Mouse (Mus musculus) C2C12 (cell line): Measurements from ENCODE around the gene Evi5l. TPM values are rescaled to one million over a fixed set of nuclear protein-coding genes. Genes with fewer than 3 reads are reported as not detected.
A peak's percentile ranks its signal among the peaks of the same experiment; 100 is the strongest.

Source experiments
- H3K27me3 ChIP-seq: one replicate; pipeline ENCODE4 v1.6.1; 2011; ENCODE audit not compliant: control insufficient read depth, insufficient read depth, insufficient read length
- H3K36me3 ChIP-seq: one replicate; pipeline ENCODE4 v1.6.1; 2011; ENCODE audit not compliant: control insufficient read depth, insufficient read depth
- H3K4me3 ChIP-seq: one replicate; pipeline ENCODE4 v1.5.1; 2011; ENCODE audit warnings: mild to moderate bottlenecking, control low read depth; ENCODE audit not compliant: poor library complexity, insufficient read depth, severe bottlenecking
- H3K79me2 ChIP-seq: one replicate; pipeline ENCODE4 v1.6.1; 2011; ENCODE audit not compliant: control insufficient read depth, insufficient read depth
- H3K79me3 ChIP-seq: one replicate; pipeline ENCODE4 v1.6.1; 2011; ENCODE audit warnings: low read depth, control low read depth
- H3ac ChIP-seq: one replicate; pipeline ENCODE3; 2011; ENCODE audit warnings: low read depth; ENCODE audit not compliant: control insufficient read depth, insufficient read length
- CEBPB ChIP-seq: IDR thresholded peaks from one replicate; pipeline ENCODE4 v1.6.1; 2011; ENCODE audit warnings: low read depth, mild to moderate bottlenecking, control low read depth, moderate library complexity
- CTCF ChIP-seq: IDR thresholded peaks from one replicate; pipeline ENCODE4 v1.5.1; 2011; ENCODE audit not compliant: control insufficient read depth, insufficient read depth, insufficient read length
- FOSL1 ChIP-seq: IDR thresholded peaks from one replicate; pipeline ENCODE4 v1.8.0; 2011; ENCODE audit warnings: mild to moderate bottlenecking, low read length; ENCODE audit not compliant: poor library complexity, insufficient read depth, severe bottlenecking
- MAX ChIP-seq: IDR thresholded peaks from one replicate; pipeline ENCODE4 v1.6.1; 2011; ENCODE audit warnings: mild to moderate bottlenecking, control low read depth
- MYOD1 ChIP-seq: IDR thresholded peaks from one replicate; pipeline ENCODE4 v1.6.1; 2011; ENCODE audit warnings: low read depth; ENCODE audit not compliant: control insufficient read depth, insufficient read length
- MYOG ChIP-seq: IDR thresholded peaks from one replicate; pipeline ENCODE4 v1.6.1; 2011; ENCODE audit not compliant: control insufficient read depth, insufficient read length; ENCODE audit errors: extremely low read depth
- USF1 ChIP-seq: IDR thresholded peaks from one replicate; pipeline ENCODE4 v1.6.1; 2011; ENCODE audit warnings: low read depth, mild to moderate bottlenecking, control low read depth, moderate library complexity
- polyA plus RNA-seq: library from polyadenylated mRNA; unstranded; fragments of >200 nt; fragmentation: generic; extraction: Trizol; gene quantifications from one replicate; pipeline ENCODE4 v1.2.1, GENCODE M21; 2012; ENCODE audit warnings: missing spikeins

The Evi5l gene
- polyA plus RNA-seq, 1 experiment: 11.6 TPM

DNA sequence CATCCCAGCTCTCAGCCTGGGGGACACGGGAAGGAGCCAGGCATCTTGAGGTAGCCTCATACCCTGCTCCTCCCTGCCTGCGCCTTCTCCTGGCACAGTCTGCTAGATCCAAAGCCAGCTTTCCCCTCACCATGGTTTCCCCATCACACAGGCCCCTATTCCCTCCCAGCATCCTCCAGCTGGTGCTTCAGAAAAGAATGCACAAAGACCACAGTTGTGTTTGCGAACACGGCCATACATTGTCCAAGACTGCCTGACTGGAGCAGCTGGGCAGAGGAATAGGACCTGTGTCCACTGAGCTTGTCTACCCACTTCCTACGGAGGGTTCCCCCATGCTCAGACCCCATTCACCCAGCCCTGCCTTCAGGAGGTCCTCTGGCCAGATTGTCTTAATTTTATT, 25.9 kb downstream of the Evi5l start:
- no peaks in the 10 kb centered on the region for H3K27me3 ChIP-seq
- H3K79me2 ChIP-seq: no peaks in the 10 kb centered on the region
- no peak overlapping the region for H3ac ChIP-seq
- H3K79me3 ChIP-seq: no peaks in the 10 kb centered on the region
- H3K36me3 ChIP-seq: no peaks in the 10 kb centered on the region
- TF ChIP-seq CEBPB (no peak), FOSL1 (no peak), MYOD1 (no peak), CTCF (no peak), MAX (no peak), USF1 (no peak), MYOG (no peak)
- no peak overlapping the region for H3K4me3 ChIP-seq

DNA sequence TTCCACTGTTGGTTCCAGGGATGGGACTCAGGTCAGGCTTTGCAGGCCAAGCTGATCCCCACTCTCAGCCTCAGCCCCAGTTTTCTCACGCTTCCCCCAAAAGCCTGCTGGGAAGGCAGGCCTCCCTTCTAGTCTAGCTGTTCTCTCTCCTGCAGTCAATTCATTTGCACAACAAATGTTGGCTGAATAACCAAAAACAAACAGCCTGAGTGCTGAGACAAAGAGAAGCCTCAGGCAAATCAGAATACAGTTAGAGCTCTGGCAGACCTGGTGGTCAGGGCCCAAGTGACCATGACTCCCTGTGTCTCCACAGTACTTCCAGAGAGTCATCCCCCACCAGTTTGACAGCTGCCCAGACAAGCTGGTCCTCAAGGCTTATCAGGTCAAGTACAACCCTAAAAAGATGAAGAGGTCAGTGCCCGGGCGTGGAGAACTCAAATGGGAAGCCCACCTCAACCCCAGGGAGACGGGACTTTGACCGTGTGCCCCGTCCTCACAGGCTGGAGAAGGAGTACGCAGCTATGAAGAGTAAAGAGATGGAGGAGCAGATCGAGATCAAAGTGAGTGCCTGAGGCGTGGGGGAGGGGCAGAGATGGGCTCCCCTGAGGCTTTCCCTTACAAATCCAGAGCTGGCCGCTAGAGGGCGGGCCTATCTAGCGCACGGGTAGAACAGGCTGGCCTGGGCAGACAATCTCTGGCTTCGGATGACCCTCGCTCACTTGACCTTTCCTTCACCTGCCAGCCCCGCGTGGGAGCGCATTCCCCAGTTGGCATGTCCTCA, 26.6 kb downstream of the Evi5l start:
- Histone ChIP-seq H3ac (no peak overlapping the region), H3K79me2 (no peaks in the 10 kb centered on the region), H3K79me3 (no peaks in the 10 kb centered on the region), H3K4me3 (no peak overlapping the region), H3K27me3 (no peaks in the 10 kb centered on the region), H3K36me3 (no peaks in the 10 kb centered on the region)
- TF ChIP-seq CEBPB: no peak
- TF ChIP-seq CTCF: peak; percentile 79

DNA sequence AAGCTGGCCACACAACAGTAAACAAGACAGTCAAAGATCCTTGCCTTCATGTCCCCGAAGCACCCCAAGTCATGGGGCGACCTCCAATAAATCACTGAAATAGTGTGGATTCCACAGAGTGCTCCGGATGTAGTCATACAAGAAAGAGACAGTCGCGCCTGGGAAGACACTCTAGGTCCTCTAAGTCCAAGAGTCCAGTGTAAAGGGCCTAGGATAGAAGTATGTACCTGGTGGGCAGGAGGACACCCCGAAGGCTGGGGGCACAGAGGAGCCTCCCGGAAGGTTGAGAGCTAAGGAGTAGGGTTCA, 27.2 kb downstream of the Evi5l start:
- TF ChIP-seq CTCF: no peak
- TF ChIP-seq CEBPB: no peak
- no peak for TF ChIP-seq MYOG
- TF ChIP-seq FOSL1: no peak
- TF ChIP-seq MAX: no peak
- TF ChIP-seq MYOD1: no peak
- no peak for TF ChIP-seq USF1
- no peaks in the 10 kb centered on the region for H3K79me2 ChIP-seq
- no peaks in the 10 kb centered on the region for H3K36me3 ChIP-seq
- H3ac ChIP-seq: no peak overlapping the region
- no peaks in the 10 kb centered on the region for H3K27me3 ChIP-seq
- H3K4me3 ChIP-seq: no peak overlapping the region
- no peaks in the 10 kb centered on the region for H3K79me3 ChIP-seq

DNA sequence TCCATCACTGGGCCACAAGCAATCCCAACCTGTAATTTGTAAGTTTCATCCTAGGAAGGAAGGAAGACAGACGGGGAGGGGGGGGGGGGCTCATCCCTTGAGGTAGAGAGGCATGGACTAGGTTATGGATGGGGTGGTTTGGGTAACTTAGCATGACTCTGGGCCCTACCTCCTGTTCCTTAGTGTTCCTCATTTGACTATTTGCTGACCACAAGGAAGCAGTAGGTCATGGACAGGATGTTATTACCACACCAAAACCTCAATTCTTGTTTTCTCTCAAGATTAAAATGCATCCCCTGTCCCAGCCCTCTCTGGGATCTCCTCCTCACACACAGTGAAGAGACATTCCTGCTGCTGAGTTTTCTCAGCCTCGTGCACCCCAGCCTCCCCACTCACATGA, 35.0 kb downstream of the Evi5l start:
- H3K36me3 ChIP-seq: no peaks in the 10 kb centered on the region
- H3K27me3 ChIP-seq: no peaks in the 10 kb centered on the region
- no peaks in the 10 kb centered on the region for H3K79me3 ChIP-seq
- no peak overlapping the region for H3ac ChIP-seq
- no peak for TF ChIP-seq FOSL1
- no peak for TF ChIP-seq MYOG
- no peak for TF ChIP-seq USF1
- TF ChIP-seq CEBPB: no peak
- no peak for TF ChIP-seq CTCF
- no peak for TF ChIP-seq MAX
- no peak for TF ChIP-seq MYOD1
- no peak overlapping the region for H3K4me3 ChIP-seq
- H3K79me2 ChIP-seq: no peaks in the 10 kb centered on the region

DNA sequence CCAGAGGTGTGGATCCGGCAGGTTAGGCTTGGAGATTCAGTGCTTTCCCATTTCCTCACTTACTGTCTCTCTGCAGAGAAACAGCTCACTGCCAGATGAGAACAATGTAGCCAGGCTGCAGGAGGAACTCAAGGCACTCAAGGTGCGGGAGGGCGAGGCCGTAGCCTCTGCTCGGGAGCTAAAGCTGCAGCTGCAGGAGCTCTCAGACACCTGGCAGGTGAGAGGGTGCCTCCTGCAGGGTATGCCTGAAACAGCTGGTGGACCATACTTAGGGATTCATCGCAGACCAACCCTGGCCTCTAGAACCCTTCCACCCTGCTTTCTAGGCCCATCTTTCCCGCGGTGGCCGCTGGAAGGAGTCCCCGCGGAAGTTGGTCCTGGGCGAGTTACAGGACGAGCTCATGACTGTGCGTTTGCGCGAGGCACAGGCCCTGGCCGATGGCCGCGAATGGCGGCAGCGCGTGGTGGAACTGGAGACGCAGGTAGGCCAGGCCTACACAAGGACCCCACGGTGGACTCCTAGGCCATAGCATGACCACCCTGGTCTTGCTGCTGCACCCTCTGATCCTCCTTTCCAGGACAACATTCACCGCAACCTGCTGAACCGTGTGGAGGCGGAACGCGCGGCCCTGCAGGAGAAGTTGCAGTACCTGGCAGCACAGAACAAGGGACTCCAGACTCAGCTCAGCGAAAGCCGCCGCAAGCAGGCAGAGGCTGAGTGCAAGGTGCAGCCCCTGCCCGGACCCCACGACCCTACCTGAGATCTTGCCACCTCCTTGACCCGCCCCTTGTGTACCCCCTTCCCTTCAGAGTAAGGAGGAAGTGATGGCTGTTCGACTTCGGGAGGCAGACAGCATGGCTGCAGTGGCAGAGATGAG, 39.1 kb downstream of the Evi5l start:
- H3ac ChIP-seq: no peak overlapping the region
- no peaks in the 10 kb centered on the region for H3K27me3 ChIP-seq
- no peak for TF ChIP-seq MYOD1
- no peak for TF ChIP-seq USF1
- no peak for TF ChIP-seq MYOG
- no peak for TF ChIP-seq CTCF
- H3K36me3 ChIP-seq: no peaks in the 10 kb centered on the region
- H3K79me3 ChIP-seq: no peaks in the 10 kb centered on the region
- no peaks in the 10 kb centered on the region for H3K79me2 ChIP-seq
- H3K4me3 ChIP-seq: no peak overlapping the region
